Mouse (Mus musculus): ENCODE measurements around the gene Mrps35.

Mrps35 gene

GRCm38 (mm10) chr6:147030096-147030885 lies 12.3 kb upstream of the Mrps35 start:
- DNase-seq (ENCODE audit: low read depth): no peak

- DNase-seq (ENCODE audit: low read depth): no peak
Measured at GRCm38 (mm10) chr6:147032303-147032925, 10.2 kb upstream of the Mrps35 start, which contains the start of gene Rep15. Gene Rep15, plus strand, starts transcription at chr6:147032584.

- peak; percentile 14 for DNase-seq (ENCODE audit: low read depth)
Measured at GRCm38 (mm10) chr6:147043633-147044032, 1.1 kb downstream of the Mrps35 start.

- DNase-seq (ENCODE audit: low read depth): no peak
Measured at GRCm38 (mm10) chr6:147049239-147049805, 6.8 kb downstream of the Mrps35 start.

- no peak for DNase-seq (ENCODE audit: low read depth)
Measured at GRCm38 (mm10) chr6:147051666-147052065, 9.1 kb downstream of the Mrps35 start.

- DNase-seq (ENCODE audit: low read depth): no peak
Measured at GRCm38 (mm10) chr6:147052440-147052839, 9.9 kb downstream of the Mrps35 start.

GRCm38 (mm10) chr6:147053785-147054646 lies 11.5 kb downstream of the Mrps35 start:
- no peak for DNase-seq (ENCODE audit: low read depth)

GRCm38 (mm10) chr6:147055374-147055977 lies 12.9 kb downstream of the Mrps35 start:
- no peak for DNase-seq (ENCODE audit: low read depth)

- no peak for DNase-seq (ENCODE audit: low read depth)
Measured at GRCm38 (mm10) chr6:147059326-147059725, 16.8 kb downstream of the Mrps35 start.

- DNase-seq (ENCODE audit: low read depth): no peak
Measured at GRCm38 (mm10) chr6:147061630-147062029, 19.1 kb downstream of the Mrps35 start.

- DNase-seq (ENCODE audit: low read depth): no peak
Measured at GRCm38 (mm10) chr6:147062034-147062433, 19.5 kb downstream of the Mrps35 start.

GRCm38 (mm10) chr6:147062694-147063093 lies 20.1 kb downstream of the Mrps35 start:
- DNase-seq (ENCODE audit: low read depth): no peak

- no peak for DNase-seq (ENCODE audit: low read depth)
Measured at GRCm38 (mm10) chr6:147064226-147064943, 21.8 kb downstream of the Mrps35 start.

- DNase-seq (ENCODE audit: low read depth): no peak
Measured at GRCm38 (mm10) chr6:147064944-147065261, 22.3 kb downstream of the Mrps35 start.

GRCm38 (mm10) chr6:147075808-147076387 lies 33.3 kb downstream of the Mrps35 start:
- no peak for DNase-seq (ENCODE audit: low read depth)

- no peak for DNase-seq (ENCODE audit: low read depth)
Measured at GRCm38 (mm10) chr6:147076878-147077277, 34.3 kb downstream of the Mrps35 start.

- no peak for DNase-seq (ENCODE audit: low read depth)
Measured at GRCm38 (mm10) chr6:147079919-147080318, 37.4 kb downstream of the Mrps35 start.

- no peak for DNase-seq (ENCODE audit: low read depth)
Measured at GRCm38 (mm10) chr6:147085398-147086040, 43.0 kb downstream of the Mrps35 start.

- DNase-seq (ENCODE audit: low read depth): no peak
Measured at GRCm38 (mm10) chr6:147086594-147087225, 44.1 kb downstream of the Mrps35 start, which contains the start of gene Mansc4. Gene Mansc4, minus strand, starts transcription at chr6:147087032.

GRCm38 (mm10) chr6:147087736-147088135 lies 45.2 kb downstream of the Mrps35 start:
- DNase-seq (ENCODE audit: low read depth): no peak

All from induced T-regulatory cell, adult 2 months (primary cell).